Mouse (Mus musculus) lung, postnatal 4 days (tissue): Measurements from ENCODE around the gene Pnldc1.
"Not testable (repeated sequence)": the region's sequence is repeated elsewhere in the genome, so short reads cannot be mapped to it uniquely, and the experiment has no call there.

Source experiments
- DNase-seq, 2 experiments: peaks; one replicate each; pipeline ENCODE4 v3.0.0; 2021

Pnldc1 gene

GRCm38 (mm10) chr17:12909361-12910280 is at the start of gene Pnldc1:
Gene Pnldc1 (minus strand): TSS chr17:12910230.
- no peak for DNase-seq

DNA sequence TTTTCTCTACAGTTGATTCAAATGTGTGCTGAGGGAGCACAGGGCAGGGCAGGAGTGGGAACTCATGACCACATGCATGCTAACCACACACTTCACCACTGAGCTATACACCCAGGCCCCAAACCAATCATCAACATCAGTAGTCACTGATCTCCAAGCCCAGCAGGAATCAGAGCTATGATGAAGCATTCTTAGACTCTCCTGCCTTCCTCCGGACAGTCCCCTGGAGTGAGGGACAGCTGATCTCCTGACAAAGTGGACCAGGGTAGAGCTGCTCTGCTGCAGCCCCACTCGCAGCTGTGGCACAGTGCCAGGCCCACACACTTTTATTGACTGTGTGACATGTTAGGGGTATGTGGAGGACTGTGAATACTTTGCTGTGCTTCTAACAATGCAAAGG is 49.3 kb upstream of the Pnldc1 start:
- not testable (repeated sequence) for DNase-seq

DNA sequence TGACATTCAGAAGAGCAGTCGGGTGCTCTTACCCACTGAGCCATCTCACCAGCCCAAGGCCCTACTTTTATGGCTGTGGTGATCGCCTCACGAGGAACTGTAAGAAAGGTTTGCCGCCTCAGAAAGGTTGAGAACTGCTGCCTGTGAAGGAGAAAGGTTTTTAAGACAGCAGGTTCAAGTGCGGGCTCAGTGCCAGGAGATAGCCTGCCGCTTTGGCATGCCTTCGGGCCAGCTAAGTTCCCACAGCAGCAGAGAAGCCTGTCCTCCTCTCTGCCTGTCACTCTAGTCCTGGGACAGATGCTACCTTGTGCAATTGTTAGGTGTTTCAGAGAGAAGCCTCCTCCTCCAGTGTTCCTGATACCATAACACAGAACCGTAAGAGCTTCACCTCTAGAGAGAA is 46.6 kb upstream of the Pnldc1 start:
- no peak for DNase-seq

DNA sequence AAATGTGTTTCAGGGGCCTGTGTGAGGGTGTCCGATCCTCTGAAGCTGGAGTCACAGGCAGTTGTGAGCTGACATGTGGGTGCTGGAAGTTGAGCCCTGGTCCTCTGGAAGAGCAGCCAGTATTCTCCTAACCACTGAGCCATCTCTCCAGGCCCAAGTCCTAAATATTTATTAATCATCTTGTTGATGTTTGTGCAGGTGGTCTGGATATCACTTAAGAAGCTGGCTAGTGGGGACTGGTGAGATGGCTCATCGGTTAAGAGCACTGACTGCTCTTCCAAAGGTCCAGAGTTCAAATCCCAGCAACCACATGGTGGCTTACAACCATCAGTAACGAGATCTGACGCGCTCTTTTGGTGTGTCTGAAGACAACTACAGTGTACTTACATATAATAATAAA is 39.6 kb upstream of the Pnldc1 start:
- DNase-seq, result no peak

GRCm38 (mm10) chr17:12942459-12943162 is 32.6 kb upstream of the Pnldc1 start:
- DNase-seq, result no peak

GRCm38 (mm10) chr17:12941543-12942260 is 31.7 kb upstream of the Pnldc1 start:
- DNase-seq, result no peak

DNA sequence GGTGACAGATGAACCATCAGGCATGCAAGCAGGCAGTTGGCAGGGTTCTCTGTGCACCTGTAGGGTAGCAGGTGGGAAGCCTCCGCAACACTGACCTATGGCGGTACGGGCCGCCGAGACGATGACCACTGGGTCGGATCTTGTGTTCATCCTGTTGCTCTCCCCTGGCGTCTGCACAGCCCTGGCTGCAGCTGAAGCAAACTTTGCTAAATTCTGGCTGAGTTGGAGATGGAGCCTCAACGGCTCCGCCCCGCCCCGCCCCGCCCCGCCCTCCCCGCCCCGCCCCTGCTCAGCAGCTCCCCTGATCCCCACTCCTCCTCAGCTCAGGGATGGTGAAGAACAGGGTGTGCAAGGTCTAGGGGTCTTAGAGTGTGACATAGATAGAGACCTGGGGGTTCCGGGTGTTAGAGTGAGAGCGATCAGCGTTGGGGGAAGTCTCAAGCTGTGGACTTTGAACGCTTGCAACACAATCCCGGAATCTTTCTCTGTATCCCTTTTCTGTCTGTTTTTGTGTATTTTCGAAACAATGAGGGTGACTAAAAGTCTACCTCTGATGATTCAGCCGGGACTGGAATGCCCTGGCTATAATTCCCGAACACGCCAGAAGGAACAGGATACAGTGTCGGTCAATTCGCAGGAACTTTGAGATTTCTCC is 30.2 kb upstream of the Pnldc1 start, which contains the start of gene Acat3:
Gene Acat3, minus strand, starts transcription at position 450 of the 655 bp plus-strand sequence.
- no peak for DNase-seq

DNA sequence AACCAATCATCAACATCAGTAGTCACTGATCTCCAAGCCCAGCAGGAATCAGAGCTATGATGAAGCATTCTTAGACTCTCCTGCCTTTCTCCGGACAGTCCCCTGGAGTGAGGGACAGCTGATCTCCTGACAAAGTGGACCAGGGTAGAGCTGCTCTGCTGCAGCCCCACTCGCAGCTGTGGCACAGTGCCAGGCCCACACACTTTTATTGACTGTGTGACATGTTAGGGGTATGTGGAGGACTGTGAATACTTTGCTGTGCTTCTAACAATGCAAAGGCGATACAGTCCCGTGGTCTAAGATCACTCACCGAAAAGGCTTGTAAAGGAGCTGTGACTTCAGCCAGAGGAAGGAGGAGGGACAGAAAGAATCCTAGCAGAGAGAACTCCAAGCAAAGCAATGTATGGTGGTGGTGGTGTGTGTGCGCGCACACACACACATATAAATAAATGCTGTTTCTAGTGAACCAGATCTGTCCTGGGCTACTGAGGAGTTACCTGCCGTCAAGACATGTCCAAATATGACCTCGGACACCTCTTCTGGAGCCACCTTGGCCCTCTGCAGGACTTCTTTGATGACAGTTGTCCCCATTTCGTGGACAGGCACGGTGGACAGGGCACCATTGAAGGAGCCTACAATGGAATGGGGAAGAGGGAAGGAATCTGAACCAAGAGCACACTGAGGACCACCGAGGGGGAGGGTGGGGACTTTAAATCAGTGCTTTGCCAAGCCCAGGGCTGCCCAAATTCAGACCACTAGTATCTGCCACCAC is 29.5 kb upstream of the Pnldc1 start:
- not testable (repeated sequence) for DNase-seq

GRCm38 (mm10) chr17:12938077-12938476 is 28.0 kb upstream of the Pnldc1 start:
- DNase-seq, result no peak

- no peak for DNase-seq
Observed at GRCm38 (mm10) chr17:12937412-12937970, 27.5 kb upstream of the Pnldc1 start.

GRCm38 (mm10) chr17:12935719-12936118 is 25.7 kb upstream of the Pnldc1 start:
- no peak for DNase-seq

DNA sequence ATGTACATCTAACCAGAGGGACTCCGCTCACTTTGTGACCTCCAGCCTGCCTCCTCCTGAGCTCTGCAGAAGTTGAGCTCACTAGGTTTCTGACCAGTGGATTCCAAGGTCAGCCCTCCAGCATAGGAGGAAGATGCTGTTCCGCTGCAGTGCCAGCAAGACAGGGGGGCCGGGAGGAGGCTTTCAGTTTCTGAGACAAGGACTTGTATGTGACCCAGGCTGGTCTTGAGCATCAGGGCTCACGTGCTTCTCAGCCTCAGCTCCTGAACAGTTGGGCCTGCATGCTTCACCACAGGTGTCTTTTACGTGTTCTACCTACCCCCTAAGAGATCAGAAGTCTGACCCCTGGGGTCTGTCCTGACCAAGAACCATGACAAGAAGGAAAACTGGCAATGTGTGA is 21.5 kb upstream of the Pnldc1 start:
- not testable (repeated sequence) for DNase-seq

GRCm38 (mm10) chr17:12925703-12926180 is 15.7 kb upstream of the Pnldc1 start:
- no peak for DNase-seq

DNA sequence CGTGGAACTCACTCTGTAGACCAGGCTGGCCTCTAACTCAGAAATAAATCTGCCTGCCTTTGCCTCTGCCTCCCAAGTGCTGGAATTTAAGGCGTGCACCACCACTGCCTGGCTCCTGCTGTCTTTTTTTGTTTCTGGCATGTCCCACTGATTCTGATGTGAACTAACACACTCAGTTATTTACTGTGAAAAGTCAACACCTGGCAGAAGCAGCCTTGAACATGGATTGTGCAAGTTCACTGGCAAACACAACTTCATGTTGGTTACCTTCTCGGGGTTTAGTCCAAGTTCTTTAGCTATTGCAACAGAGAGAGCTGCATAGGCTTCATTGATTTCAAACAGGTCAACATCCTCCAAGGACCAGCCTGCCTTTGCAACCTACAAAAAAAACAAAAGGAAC is 15.0 kb upstream of the Pnldc1 start:
- no peak for DNase-seq

DNA sequence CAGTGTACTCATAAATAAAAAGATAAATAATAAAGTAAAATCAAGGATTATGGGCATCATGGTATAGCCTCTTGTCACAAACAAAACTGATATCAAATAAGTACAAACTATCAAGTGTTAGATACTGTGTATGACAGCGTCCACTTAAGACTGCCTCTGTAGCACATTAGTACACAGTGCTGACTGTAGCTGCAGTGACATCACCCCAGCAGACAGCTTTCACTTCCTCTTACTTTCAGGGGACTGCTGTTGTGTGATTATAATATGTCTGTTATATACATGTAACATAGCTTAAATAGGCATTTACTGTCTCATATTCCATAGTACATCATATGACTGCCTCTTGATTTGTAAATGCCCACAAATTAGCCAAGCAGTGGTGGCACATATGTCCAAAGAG is 11.0 kb upstream of the Pnldc1 start:
- no peak for DNase-seq

GRCm38 (mm10) chr17:12916588-12917380 is 6.8 kb upstream of the Pnldc1 start:
- DNase-seq, result no peak

- DNase-seq, result peak; percentile 99 to 100
Observed at GRCm38 (mm10) chr17:12915881-12916583, 6.0 kb upstream of the Pnldc1 start, which contains the start of gene Mrpl18. Gene Mrpl18 (minus strand): TSS chr17:12916345.

DNA sequence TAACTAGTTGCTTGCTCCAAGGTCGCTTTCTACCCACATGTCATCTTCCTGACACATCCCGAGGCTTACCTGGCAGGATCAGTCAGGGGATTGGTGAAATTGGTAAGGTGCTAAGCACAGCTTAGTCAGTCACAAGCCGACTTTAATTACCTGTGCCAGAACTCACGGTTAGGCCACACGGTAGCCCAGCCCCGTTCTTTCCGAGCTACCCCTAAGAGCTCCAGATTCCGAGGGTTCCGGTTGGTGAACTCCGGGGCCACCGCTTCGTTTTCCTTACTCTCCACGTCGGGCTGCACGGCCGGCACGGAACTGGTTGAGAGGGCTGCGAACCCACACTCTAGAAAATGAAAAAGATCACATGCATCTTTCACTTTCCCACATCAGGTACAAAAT is 5.5 kb upstream of the Pnldc1 start, which contains the start of gene Tcp1:
Gene Tcp1, plus strand, starts transcription at position 214 of the 393 bp plus-strand sequence.
- peak in 1 of 2 experiments; percentile 34 for DNase-seq

DNA sequence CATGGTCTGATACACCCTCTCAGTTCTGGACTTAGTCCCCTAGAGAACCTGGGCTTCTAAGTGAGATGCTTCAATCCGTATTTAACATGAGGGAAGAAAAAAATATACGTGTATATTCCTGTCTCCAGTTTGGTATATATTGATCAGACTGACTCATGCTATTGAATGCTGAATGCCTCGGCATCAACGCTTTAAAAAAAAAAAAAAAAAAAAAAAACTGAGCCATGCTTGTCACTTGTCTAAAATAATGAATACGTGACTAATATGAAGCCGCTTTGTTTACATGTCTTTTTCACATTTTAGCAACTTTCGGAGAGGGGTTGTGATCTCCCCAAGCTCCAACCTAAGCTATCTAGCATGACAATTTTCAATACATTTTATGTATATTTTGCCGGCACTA is 361 bp upstream of the Pnldc1 start:
- DNase-seq, result no peak

DNA sequence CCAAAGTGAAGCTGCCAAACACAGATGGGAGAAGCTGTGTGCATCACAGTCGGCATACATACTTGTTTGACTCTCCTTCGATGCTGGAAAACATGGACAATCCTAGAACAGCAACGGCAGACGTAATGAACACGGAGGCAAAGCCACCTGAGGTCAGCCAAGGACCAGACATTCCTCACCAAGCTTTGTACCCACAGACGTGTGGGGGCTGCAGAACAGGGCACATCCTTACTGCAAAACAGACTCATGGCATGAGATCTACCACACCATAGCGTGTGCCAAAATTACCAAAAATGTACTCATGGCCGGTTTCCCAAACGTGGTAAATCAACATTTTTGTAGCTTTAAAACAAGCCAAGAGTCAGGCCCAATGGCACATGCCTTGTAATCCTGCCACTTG is 3.6 kb downstream of the Pnldc1 start:
- DNase-seq, result no peak
